Mouse (Mus musculus) heart, embryonic 14.5 days (tissue): ENCODE results near the gene Bcr. TPM values are rescaled to one million over a fixed set of nuclear protein-coding genes. Genes with fewer than 3 reads are reported as not detected.

ENCODE experiments used
- ATAC-seq: fragments of 200-750 bp; cut with Nextera tagmentation; 2 replicates; pipeline ENCODE4 v1.8.0; 2017; ENCODE audit warnings: low read depth, moderate TSS enrichment; ENCODE audit not compliant: insufficient number of reproducible peaks, insufficient read depth, low FRiP score
- H3K27ac ChIP-seq, 2 experiments: fragments of 200-500 bp in 1 of 2; fragments of 300-500 bp in 1 of 2; sonication (generic) in 1 of 2; replicated peaks in 1 of 2; 2 replicates each; pipeline ENCODE4 v1.5.1; 2012 to 2014; ENCODE audit warnings: low read depth in 2 of 2, low read length in 2 of 2, control low read depth in 1 of 2, mild to moderate bottlenecking in 1 of 2, mixed read lengths in 1 of 2; ENCODE audit not compliant: control insufficient read depth in 1 of 2, insufficient read depth in 1 of 2
- H3K27me3 ChIP-seq: fragments of 300-500 bp; sonication (generic); 2 replicates; pipeline ENCODE4 v1.6.1; 2014; ENCODE audit warnings: mild to moderate bottlenecking, low read length, control low read depth; ENCODE audit not compliant: control insufficient read depth, insufficient read depth
- H3K36me3 ChIP-seq: fragments of 300-500 bp; sonication (generic); 2 replicates; pipeline ENCODE4 v1.6.1; 2014; ENCODE audit warnings: mild to moderate bottlenecking, control low read depth, low read length, mixed read lengths; ENCODE audit not compliant: control insufficient read depth, insufficient read depth
- H3K4me1 ChIP-seq, 2 experiments: fragments of 200-500 bp in 1 of 2; fragments of 300-500 bp in 1 of 2; sonication (generic) in 1 of 2; 2 replicates each; pipeline ENCODE4 v1.6.1; 2012 to 2014; ENCODE audit warnings: low read length in 2 of 2, control low read depth in 1 of 2, mixed read lengths in 1 of 2; ENCODE audit not compliant: control insufficient read depth in 2 of 2, insufficient read depth in 2 of 2
- H3K4me2 ChIP-seq: fragments of 300-500 bp; sonication (generic); 2 replicates; pipeline ENCODE4 v1.6.1; 2014; ENCODE audit warnings: mild to moderate bottlenecking, low read length
- H3K4me3 ChIP-seq, 2 experiments: fragments of 200-500 bp in 1 of 2; fragments of 300-500 bp in 1 of 2; sonication (generic) in 1 of 2; 2 replicates each; pipeline ENCODE4 v1.5.1; 2012 to 2014; ENCODE audit warnings: low read length in 2 of 2, mild to moderate bottlenecking in 2 of 2, control low read depth in 1 of 2, low read depth in 1 of 2, moderate library complexity in 1 of 2; ENCODE audit not compliant: control insufficient read depth in 1 of 2, insufficient read depth in 1 of 2
- H3K9ac ChIP-seq: fragments of 300-500 bp; sonication (generic); 2 replicates; pipeline ENCODE4 v1.6.1; 2014; ENCODE audit warnings: mild to moderate bottlenecking, low read length
- H3K9me3 ChIP-seq: fragments of 300-500 bp; sonication (generic); 2 replicates; pipeline ENCODE4 v1.6.1; 2016; ENCODE audit warnings: low read length, control low read depth; ENCODE audit not compliant: control insufficient read depth
- WGBS: fragments of 180-500 bp; shearing (Covaris S2); extraction: QIAGEN DNeasy Blood & Tissue Kit; methylation state at CpG from one replicate; pipeline ENCODE4 v1.1.7; 2014; 5-methylcytosine and 5-hydroxymethylcytosine counted together
- polyA plus RNA-seq: library from polyadenylated mRNA; unstranded; fragments of >200 nt; fragmentation: Nextera tagmentation; extraction: Ambion mirVana; gene quantifications from 2 replicates; pipeline ENCODE4 v1.2.1, GENCODE M21; 2014

The Bcr gene
- polyA plus RNA-seq, 1 experiment from 2014 or later, result 14.5 TPM

DNA sequence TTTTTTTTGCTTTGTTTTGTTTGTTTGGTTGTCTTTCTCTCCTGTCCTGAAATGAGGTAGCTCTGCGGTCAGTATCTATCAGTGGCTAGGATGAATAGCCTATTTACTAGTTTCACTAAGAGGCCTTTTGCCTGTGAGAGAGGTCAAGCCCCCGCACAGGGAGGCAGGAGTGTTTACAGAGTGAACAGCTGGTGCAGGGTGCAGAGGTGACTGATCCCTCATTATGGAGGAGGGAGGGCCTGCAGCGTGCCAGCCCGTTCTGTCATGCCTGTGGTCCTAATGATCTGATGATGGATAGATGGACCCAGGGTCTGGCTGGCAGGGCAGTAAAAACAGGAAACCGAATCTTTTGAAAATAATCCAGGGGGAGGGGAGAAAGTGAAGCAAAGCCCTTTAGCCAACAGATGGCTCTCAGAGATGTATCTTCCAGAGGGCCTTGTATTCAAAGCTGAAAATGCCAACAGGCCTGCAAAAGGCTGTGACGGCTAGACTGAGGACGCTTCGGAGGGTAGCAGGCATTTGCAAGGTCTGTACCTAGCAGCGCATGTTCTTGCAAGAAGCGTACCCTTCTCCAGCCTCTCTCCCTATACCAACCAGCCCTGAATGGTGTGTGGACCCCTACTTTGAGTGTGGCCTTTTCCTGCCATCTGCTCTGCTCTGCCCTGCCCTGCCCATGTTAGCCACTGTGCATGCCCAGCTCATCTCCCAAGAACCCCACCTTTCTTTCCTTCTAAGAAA is 38.2 kb downstream of the Bcr start:
- no peak overlapping the region for H3K9ac ChIP-seq
- no peak for ATAC-seq
- no peaks in the 10 kb centered on the region for H3K9me3 ChIP-seq
- H3K36me3 ChIP-seq, result no peaks in the 10 kb centered on the region
- peaks cover 60% of the 10 kb centered on the region for H3K27me3 ChIP-seq
- H3K4me3 ChIP-seq, result no peak overlapping the region
- WGBS, result 56% methylated on average over 10 of the region's 10 CpGs
- no peak overlapping the region for H3K27ac ChIP-seq
- peaks cover 24 to 37% of the 10 kb centered on the region in 2 experiments for H3K4me1 ChIP-seq
- H3K4me2 ChIP-seq, result no peak overlapping the region

DNA sequence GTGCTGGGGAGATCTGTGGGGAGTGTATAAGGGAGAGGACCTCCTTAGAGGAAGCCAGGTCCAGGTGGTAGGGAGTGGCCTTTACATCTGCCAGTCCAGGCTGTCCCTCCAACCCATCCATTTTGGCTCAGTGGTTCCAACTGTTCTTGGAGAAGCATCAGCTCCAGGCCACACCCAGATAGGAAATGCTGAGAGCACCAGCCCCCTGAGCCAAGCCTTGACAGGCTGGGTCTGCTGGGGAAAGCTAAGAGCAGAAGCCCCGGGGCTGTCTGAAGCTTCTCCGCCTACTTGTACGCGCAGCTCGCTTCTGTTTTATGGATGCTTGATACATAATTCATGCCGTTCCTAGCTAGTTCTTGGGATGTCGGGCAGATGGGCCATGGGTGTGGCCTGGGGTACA is 39.9 kb downstream of the Bcr start:
- 84% methylated on average over 7 of the region's 7 CpGs for WGBS
- Histone ChIP-seq H3K4me2 (no peak overlapping the region), H3K9ac (no peak overlapping the region), H3K9me3 (no peaks in the 10 kb centered on the region), H3K27ac (no peak overlapping the region), H3K4me1 (peaks cover 28 to 44% of the 10 kb centered on the region in 2 experiments), H3K27me3 (peaks cover 49% of the 10 kb centered on the region), H3K36me3 (no peaks in the 10 kb centered on the region), H3K4me3 (no peak overlapping the region)
- no peak for ATAC-seq

DNA sequence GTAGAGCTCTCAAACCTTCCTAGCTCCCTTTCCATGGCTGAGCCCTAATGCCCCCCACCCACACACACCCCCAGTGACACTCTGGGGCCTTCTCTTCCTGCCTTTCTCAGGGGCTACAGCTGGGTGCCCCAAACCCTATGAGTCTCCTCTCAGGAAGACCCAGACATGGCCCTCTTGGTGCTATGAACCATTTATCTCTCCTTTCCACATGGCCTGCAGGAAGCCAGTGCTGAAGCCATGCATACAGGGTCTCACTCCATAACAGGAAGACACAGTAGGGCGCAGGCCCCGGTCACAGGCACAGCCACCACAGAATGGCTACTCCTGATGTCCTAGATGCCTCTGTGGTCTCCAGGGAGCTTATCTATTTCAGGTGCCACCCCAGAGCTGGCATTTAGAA is 43.1 kb downstream of the Bcr start:
- ATAC-seq, result no peak
- H3K9me3 ChIP-seq, result no peaks in the 10 kb centered on the region
- H3K36me3 ChIP-seq, result no peaks in the 10 kb centered on the region
- H3K4me2 ChIP-seq, result no peak overlapping the region
- H3K9ac ChIP-seq, result no peak overlapping the region
- peak overlapping the region in 1 of 2 experiments; percentile 35; a peak in 1 of 4 replicates for H3K27ac ChIP-seq
- H3K4me1 ChIP-seq, result peaks cover 20 to 37% of the 10 kb centered on the region in 2 experiments
- WGBS, result 68% methylated on average over 2 of the region's 2 CpGs
- H3K4me3 ChIP-seq, result no peak overlapping the region
- peaks cover 38% of the 10 kb centered on the region for H3K27me3 ChIP-seq

DNA sequence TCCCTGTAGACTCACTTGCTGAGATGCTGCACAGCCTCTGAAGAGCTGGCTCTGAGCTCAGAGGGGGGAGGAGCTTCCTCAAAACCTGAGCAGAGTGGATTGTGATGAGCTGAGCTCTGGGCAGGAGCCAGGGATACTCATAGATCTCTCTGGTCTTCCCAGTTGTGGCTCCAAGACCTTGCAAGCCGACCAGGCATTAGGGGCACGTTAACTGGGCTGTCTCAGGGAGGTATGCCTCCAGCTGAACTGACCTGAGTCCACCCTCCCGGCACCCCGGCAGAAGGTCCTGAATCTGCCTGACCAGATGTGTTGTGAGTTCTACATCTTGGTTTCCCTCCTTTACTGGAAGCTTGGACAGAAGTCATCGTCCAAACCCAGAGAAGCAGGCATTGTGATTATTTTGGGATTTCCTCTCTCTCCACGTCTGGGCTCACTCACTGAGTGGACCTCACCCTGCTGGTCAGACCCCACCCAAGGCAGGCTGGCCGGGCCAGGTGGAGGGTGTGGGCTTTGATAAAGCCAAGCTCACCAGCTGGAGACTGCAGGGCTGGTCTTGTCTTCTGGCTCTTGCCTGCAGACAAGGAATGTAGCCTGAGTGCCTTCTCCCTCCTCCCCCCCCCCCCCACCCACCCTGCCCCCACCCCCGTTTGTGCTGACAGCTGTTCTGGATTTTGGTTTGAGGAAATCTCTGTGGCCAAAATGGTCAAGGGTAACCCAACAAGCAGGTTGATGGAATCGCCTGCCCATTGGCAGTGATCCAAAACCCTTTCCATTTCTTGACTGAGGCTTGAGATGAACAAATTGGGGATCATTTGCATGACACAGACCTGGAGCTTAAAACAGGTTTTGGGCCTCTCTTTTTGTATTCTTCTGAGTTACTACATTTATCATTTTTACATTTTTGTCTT is 44.1 kb downstream of the Bcr start:
- H3K4me1 ChIP-seq, result peaks cover 20 to 32% of the 10 kb centered on the region in 2 experiments

DNA sequence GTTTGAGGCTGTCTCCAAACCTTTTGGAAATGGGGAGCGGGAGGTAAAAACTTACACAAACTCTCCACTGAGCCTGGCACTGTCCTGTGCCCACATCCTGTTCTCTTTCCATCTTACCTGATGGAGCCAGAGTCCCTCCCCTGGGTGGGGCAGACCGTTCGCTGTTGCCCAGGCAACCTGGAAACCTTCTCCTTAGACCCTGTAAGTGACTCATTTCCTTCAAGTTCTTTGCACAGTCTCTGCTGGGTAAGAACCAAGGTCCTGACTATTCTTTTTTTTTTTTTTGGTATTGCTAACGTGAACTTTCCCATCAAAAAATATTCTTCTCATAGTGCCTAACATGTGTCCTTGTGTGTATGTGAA is 44.7 kb downstream of the Bcr start:
- Histone ChIP-seq H3K36me3 (no peaks in the 10 kb centered on the region), H3K9me3 (no peaks in the 10 kb centered on the region), H3K27me3 (peaks cover 28% of the 10 kb centered on the region), H3K4me1 (peaks cover 20 to 31% of the 10 kb centered on the region in 2 experiments), H3K4me2 (no peak overlapping the region), H3K9ac (no peak overlapping the region), H3K4me3 (no peak overlapping the region), H3K27ac (no peak overlapping the region)
- 69% methylated on average over 4 of the region's 4 CpGs for WGBS
- no peak for ATAC-seq

More for the DNA sequence above, 44.1 kb downstream of the Bcr start:
- Histone ChIP-seq H3K36me3 (no peaks in the 10 kb centered on the region), H3K4me3 (no peak overlapping the region), H3K27me3 (peaks cover 29% of the 10 kb centered on the region), H3K27ac (peak overlapping the region in 1 of 2 experiments; percentile 35; a peak in 1 of 4 replicates), H3K9me3 (no peaks in the 10 kb centered on the region), H3K4me2 (no peak overlapping the region), H3K9ac (no peak overlapping the region)
- 40% methylated on average over 9 of the region's 9 CpGs for WGBS
- peak; percentile 41; the same call in 1 of the 2 replicates for ATAC-seq

DNA sequence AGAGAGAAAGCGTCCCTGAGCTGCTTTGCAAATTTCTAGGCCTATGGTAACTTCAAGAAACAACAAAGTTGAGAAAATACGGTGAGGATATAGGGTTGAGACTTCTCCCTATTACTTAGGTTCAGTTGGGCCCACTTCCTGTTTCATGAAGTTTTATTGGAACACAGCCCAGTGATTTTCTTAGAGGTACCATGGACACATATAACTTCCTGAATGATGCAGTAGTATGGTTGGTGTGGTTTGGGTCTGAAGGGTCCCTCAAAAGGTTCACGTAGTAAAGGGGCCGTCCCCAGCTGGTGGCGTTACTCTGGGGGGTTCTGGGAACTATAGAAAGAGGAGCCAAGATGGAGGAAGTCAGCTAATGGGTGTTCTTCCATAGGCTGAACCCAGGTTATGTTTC is 45.3 kb downstream of the Bcr start:
- no peak overlapping the region for H3K27ac ChIP-seq

DNA sequence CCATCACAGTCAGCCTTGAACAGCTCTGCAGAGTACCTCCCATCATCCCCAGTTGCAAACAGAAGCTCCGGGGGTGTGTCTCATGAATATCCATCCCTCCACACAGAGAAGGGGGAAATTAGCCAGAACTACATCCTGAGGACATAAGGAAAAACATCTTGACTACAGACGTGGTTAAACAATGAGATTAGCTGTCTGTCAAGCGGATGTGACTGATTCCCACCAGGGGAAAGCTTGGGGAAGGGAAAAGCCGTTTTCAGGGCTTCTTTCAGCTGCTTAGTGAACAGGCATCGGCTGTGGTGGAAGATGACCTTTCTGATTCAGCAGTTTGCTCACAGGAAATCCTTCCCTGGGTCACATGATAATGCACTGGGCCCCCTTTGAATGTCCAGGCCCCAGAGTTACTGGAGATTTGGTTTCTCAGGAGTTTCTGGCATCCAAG is 46.6 kb downstream of the Bcr start:
- no peak overlapping the region for H3K4me3 ChIP-seq
- H3K27ac ChIP-seq, result peak overlapping the region; percentile 63 to 66
- no peak for ATAC-seq
- H3K4me1 ChIP-seq, result peaks cover 26 to 32% of the 10 kb centered on the region in 2 experiments
- H3K9me3 ChIP-seq, result no peaks in the 10 kb centered on the region
- no peaks in the 10 kb centered on the region for H3K36me3 ChIP-seq
- peaks cover 10% of the 10 kb centered on the region for H3K27me3 ChIP-seq
- H3K4me2 ChIP-seq, result no peak overlapping the region
- WGBS, result 29% methylated on average over 5 of the region's 5 CpGs
- H3K9ac ChIP-seq, result no peak overlapping the region

More for the DNA sequence above, 45.3 kb downstream of the Bcr start:
- no peaks in the 10 kb centered on the region for H3K9me3 ChIP-seq
- peaks cover 20 to 28% of the 10 kb centered on the region in 2 experiments for H3K4me1 ChIP-seq
- no peak for ATAC-seq
- 84% methylated on average over 5 of the region's 5 CpGs for WGBS
- no peak overlapping the region for H3K9ac ChIP-seq
- H3K4me3 ChIP-seq, result no peak overlapping the region
- H3K4me2 ChIP-seq, result no peak overlapping the region
- peaks cover 22% of the 10 kb centered on the region for H3K27me3 ChIP-seq
- H3K36me3 ChIP-seq, result no peaks in the 10 kb centered on the region
